Comparison of ENCODE assay signal across 8 mouse cellular contexts in the genomic region with DNA sequence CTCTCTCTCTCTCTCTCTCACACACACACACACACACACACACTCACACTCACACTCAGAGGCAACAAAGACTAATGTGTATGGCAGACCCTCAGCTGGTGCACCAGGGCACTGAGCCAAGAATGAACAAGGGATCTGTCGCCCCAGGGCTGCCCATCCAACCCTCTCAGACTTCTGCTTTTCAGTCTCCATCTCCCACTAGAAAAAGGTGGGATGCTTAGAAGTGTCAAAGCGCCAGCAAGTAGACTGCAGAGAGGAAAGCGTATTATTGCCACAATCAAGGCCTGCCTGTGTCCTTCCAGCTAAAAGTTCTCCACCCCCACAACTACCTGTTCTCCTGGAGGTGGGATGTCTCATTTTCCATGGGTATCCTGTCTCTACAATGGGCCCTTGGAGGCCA. TPM values are rescaled to one million over a fixed set of nuclear protein-coding genes. Genes with fewer than 3 reads are reported as not detected.
DNase-seq lines count a peak whose midpoint lies in the region; ATAC-seq and TF ChIP-seq lines count a peak whose summit lies in the region.
"Had no signal": no experiment of that assay in that cellular context is flagged by ENCODE, and none has a peak within 500 bp of the region (broad histone marks: within the 10 kb centered on the region; RNA-seq: fewer than 3 reads in every experiment).

No protein-coding gene starts in this region.

- TF ChIP-seq POLR2A in myocyte (IDR thresholded peaks at IDR 0.05; ENCODE audit: insufficient read length, low read depth), result no peak

- peaks cover 31% of the 10 kb centered on the region for H3K4me1 ChIP-seq in liver, embryonic 15.5 days (replicated peaks)
- peaks cover 9% of the 10 kb centered on the region; the same call in 1 of the 2 replicates for H3K4me1 ChIP-seq in liver, embryonic 11.5 days (replicated peaks; ENCODE audit: control insufficient read depth, insufficient read depth, low read length)
- peaks cover 17% of the 10 kb centered on the region for H3K4me1 ChIP-seq in brown adipose tissue, adult 24 weeks (ENCODE audit: control insufficient read depth, insufficient read depth, insufficient read length, low read length)
- peaks cover 32 to 40% of the 10 kb centered on the region in 2 experiments for H3K4me1 ChIP-seq in heart, embryonic 14.5 days (ENCODE audit: control insufficient read depth in 2 of 2, insufficient read depth in 2 of 2, low read length in 2 of 2)

- no peak for ATAC-seq in liver, embryonic 15.5 days (ENCODE audit: insufficient read depth)
- no peak for ATAC-seq in liver, embryonic 11.5 days (replicated peaks; ENCODE audit: low FRiP score)
- no peak for ATAC-seq in heart, embryonic 14.5 days (ENCODE audit: insufficient number of reproducible peaks, insufficient read depth, low FRiP score, low read depth)

- no peak overlapping the region for H3K27ac ChIP-seq in liver, embryonic 15.5 days (replicated peaks)
- H3K27ac ChIP-seq in liver, embryonic 11.5 days (ENCODE audit: low read depth, low read length), result no peak overlapping the region
- H3K27ac ChIP-seq in brown adipose tissue, adult 24 weeks (replicated peaks; ENCODE audit: low read depth, low read length), result no peak overlapping the region
- no peak overlapping the region for H3K27ac ChIP-seq in heart, embryonic 14.5 days (replicated peaks in 1 of 2; ENCODE audit: control insufficient read depth in 1 of 2, insufficient read depth in 1 of 2, low read depth in 2 of 2, low read length in 2 of 2)

- H3K4me2 ChIP-seq in liver, embryonic 15.5 days, result peak overlapping the region; percentile 89; the same call in 1 of the 2 replicates
- no peak overlapping the region for H3K4me2 ChIP-seq in liver, embryonic 11.5 days
- peak overlapping the region; percentile 86 for H3K4me2 ChIP-seq in heart, embryonic 14.5 days (ENCODE audit: low read length)
- peak overlapping the region; percentile 92 for H3K4me2 ChIP-seq in myocyte (ENCODE audit: low read depth)

- peaks cover 17% of the 10 kb centered on the region; the same call in 1 of the 2 replicates for H3K27me3 ChIP-seq in liver, embryonic 15.5 days
- no peaks in the 10 kb centered on the region for H3K27me3 ChIP-seq in liver, embryonic 11.5 days (replicated peaks; ENCODE audit: control insufficient read depth, insufficient read depth, low read length)
- no peaks in the 10 kb centered on the region for H3K27me3 ChIP-seq in heart, embryonic 14.5 days (ENCODE audit: control insufficient read depth, insufficient read depth, low read length)
- H3K27me3 ChIP-seq in myocyte (ENCODE audit: control insufficient read depth, insufficient read depth, insufficient read length), result no peaks in the 10 kb centered on the region

- peaks cover 20% of the 10 kb centered on the region for H3K79me2 ChIP-seq in myocyte (ENCODE audit: control insufficient read depth, insufficient read depth)

- no peak overlapping the region for H3K4me3 ChIP-seq in liver, embryonic 15.5 days (replicated peaks)
- no peak overlapping the region for H3K4me3 ChIP-seq in liver, embryonic 11.5 days (ENCODE audit: low read depth, low read length)
- H3K4me3 ChIP-seq in brown adipose tissue, adult 24 weeks (ENCODE audit: insufficient read depth, low read depth, low read length), result peak overlapping the region; percentile 81
- H3K4me3 ChIP-seq in heart, embryonic 14.5 days (ENCODE audit: control insufficient read depth in 1 of 2, insufficient read depth in 1 of 2, low read depth in 1 of 2, low read length in 2 of 2), result peak overlapping the region in 1 of 2 experiments; percentile 86; a peak in 2 of 4 replicates
- H3K4me3 ChIP-seq in myocyte, result peak overlapping the region; percentile 43

- no peaks in the 10 kb centered on the region for H3K36me3 ChIP-seq in liver, embryonic 15.5 days (replicated peaks)
- H3K36me3 ChIP-seq in liver, embryonic 11.5 days (ENCODE audit: control insufficient read depth, insufficient read depth, low read length), result no peaks in the 10 kb centered on the region
- no peaks in the 10 kb centered on the region for H3K36me3 ChIP-seq in heart, embryonic 14.5 days (ENCODE audit: control insufficient read depth, insufficient read depth, low read length)
- H3K36me3 ChIP-seq in myocyte (ENCODE audit: control insufficient read depth, insufficient read depth), result no peaks in the 10 kb centered on the region

- no peak overlapping the region for H3ac ChIP-seq in myocyte (ENCODE audit: control insufficient read depth, insufficient read length)

- no peak for DNase-seq in liver, embryonic 11.5 days (ENCODE audit: low spot score)
- no peak for DNase-seq in layer of hippocampus, postnatal 36 days
- no peak for DNase-seq in urinary bladder, adult 2 months (ENCODE audit: low spot score)
- DNase-seq: thymus, postnatal 4 days had no signal

- H3K9me3 ChIP-seq in liver, embryonic 15.5 days (replicated peaks), result no peaks in the 10 kb centered on the region
- no peaks in the 10 kb centered on the region for H3K9me3 ChIP-seq in liver, embryonic 11.5 days (ENCODE audit: control insufficient read depth, low read length)
- no peaks in the 10 kb centered on the region for H3K9me3 ChIP-seq in heart, embryonic 14.5 days (ENCODE audit: control insufficient read depth, low read length)

- H3K9ac ChIP-seq in liver, embryonic 15.5 days, result no peak overlapping the region
- no peak overlapping the region for H3K9ac ChIP-seq in liver, embryonic 11.5 days (ENCODE audit: low read depth, low read length)
- H3K9ac ChIP-seq in heart, embryonic 14.5 days (ENCODE audit: low read length), result peak overlapping the region; percentile 93

- 58% methylated on average over 3 of the region's 3 CpGs for WGBS in liver, embryonic 15.5 days (ENCODE audit: insufficient replicate concordance)
- 66% methylated on average over 3 of the region's 3 CpGs for WGBS in liver, embryonic 11.5 days
- 74% methylated on average over 3 of the region's 3 CpGs for WGBS in heart, embryonic 14.5 days

TF ChIP-seq in myocyte, 11 proteins besides CTCF, POLR2A, EP300 and RAD21:
- TF ChIP-seq TCF12 (IDR thresholded peaks at IDR 0.05; ENCODE audit: insufficient read depth, poor library complexity, severe bottlenecking) (no peak), POLR2AphosphoS2 (IDR thresholded peaks at IDR 0.05; ENCODE audit: insufficient read length, low read depth) (no peak), SRF (IDR thresholded peaks at IDR 0.05; ENCODE audit: control insufficient read depth, insufficient read length, low read depth) (no peak), E2F4 (IDR thresholded peaks at IDR 0.05; ENCODE audit: insufficient read depth) (no peak), MAX (IDR thresholded peaks at IDR 0.05; ENCODE audit: low read depth) (no peak), MYOD1 (IDR thresholded peaks at IDR 0.05; ENCODE audit: control insufficient read depth in 1 of 3, insufficient read length in 2 of 3, low read depth in 2 of 3) (no peak), USF1 (IDR thresholded peaks at IDR 0.05; ENCODE audit: low read depth) (no peak), MYOG (IDR thresholded peaks at IDR 0.05; ENCODE audit: control insufficient read depth in 1 of 3, insufficient read depth in 1 of 3, insufficient read length in 2 of 3, low read depth in 2 of 3) (no peak), CEBPB (IDR thresholded peaks at IDR 0.05; ENCODE audit: insufficient read depth, poor library complexity, severe bottlenecking) (no peak), TCF3 (IDR thresholded peaks at IDR 0.05; ENCODE audit: insufficient read length, low read depth) (no peak), REST (IDR thresholded peaks at IDR 0.05; ENCODE audit: insufficient read depth, insufficient read length) (no peak)

RNA-seq across cellular contexts. Expression of gene Card19, which starts 1.4 kb away (rescaled TPM):
- polyA plus RNA-seq in liver, embryonic 15.5 days (2015; fragmentation: Nextera tagmentation; extraction: Ambion mirVana), result 15.0 and 16.7 TPM in 2 replicates
- polyA plus RNA-seq in liver, embryonic 11.5 days (2014; fragmentation: Nextera tagmentation; extraction: Ambion mirVana), result 23.1 and 26.2 TPM in 2 replicates
- polyA plus RNA-seq in brown adipose tissue, adult 24 weeks (2012; ENCODE audit: insufficient read depth, insufficient read length, missing spikeins), result 68.4 and 68.7 TPM in 2 replicates
- 114 and 126 TPM in 2 replicates for polyA plus RNA-seq in heart, embryonic 14.5 days (2014; fragmentation: Nextera tagmentation; extraction: Ambion mirVana)
- 180 TPM for polyA plus RNA-seq in myocyte (2012; fragmentation: generic; extraction: Trizol)
- 10 to 100 TPM; 13.9 to 15.0 TPM for total RNA-seq in layer of hippocampus, postnatal 36 days (2021)
- 68.5 and 87.0 TPM in 2 replicates for polyA plus RNA-seq in urinary bladder, adult 2 months (2012; rRNA removed)

RNA-seq across cellular contexts. Expression of gene Ninj1, which starts 27.2 kb away (rescaled TPM):
- 48.7 and 57.1 TPM in 2 replicates for polyA plus RNA-seq in liver, embryonic 15.5 days (2015; fragmentation: Nextera tagmentation; extraction: Ambion mirVana)
- 54.2 and 59.8 TPM in 2 replicates for polyA plus RNA-seq in liver, embryonic 11.5 days (2014; fragmentation: Nextera tagmentation; extraction: Ambion mirVana)
- 57.7 and 90.3 TPM in 2 replicates for polyA plus RNA-seq in brown adipose tissue, adult 24 weeks (2012; ENCODE audit: insufficient read depth, insufficient read length, missing spikeins)
- polyA plus RNA-seq in heart, embryonic 14.5 days (2014; fragmentation: Nextera tagmentation; extraction: Ambion mirVana), result 85.5 and 87.7 TPM in 2 replicates
- 124 TPM for polyA plus RNA-seq in myocyte (2012; fragmentation: generic; extraction: Trizol)
- 10 to 100 TPM; 18.7 to 19.3 TPM for total RNA-seq in layer of hippocampus, postnatal 36 days (2021)
- polyA plus RNA-seq in urinary bladder, adult 2 months (2012; rRNA removed), result 115 and 126 TPM in 2 replicates

RNA-seq across cellular contexts. Expression of gene Susd3, which starts 34.1 kb away (rescaled TPM):
- 1.6 TPM in 2 replicates for polyA plus RNA-seq in liver, embryonic 15.5 days (2015; fragmentation: Nextera tagmentation; extraction: Ambion mirVana)
- 4.4 and 5.2 TPM in 2 replicates for polyA plus RNA-seq in liver, embryonic 11.5 days (2014; fragmentation: Nextera tagmentation; extraction: Ambion mirVana)
- 1.3 TPM in 1 of 2 replicates, not detected in the other for polyA plus RNA-seq in brown adipose tissue, adult 24 weeks (2012; ENCODE audit: insufficient read depth, insufficient read length, missing spikeins)
- polyA plus RNA-seq in heart, embryonic 14.5 days (2014; fragmentation: Nextera tagmentation; extraction: Ambion mirVana), result 1.9 and 2.5 TPM in 2 replicates
- polyA plus RNA-seq in myocyte (2012; fragmentation: generic; extraction: Trizol), result 2.2 TPM
- total RNA-seq in layer of hippocampus, postnatal 36 days (2021), result 1 to 10 TPM; 2.5 to 2.6 TPM
- polyA plus RNA-seq in urinary bladder, adult 2 months (2012; rRNA removed), result 2.6 and 2.8 TPM in 2 replicates

Comparison
In these comparisons a context has a peak if more than half of its experiments do, and no peak if none do; other contexts are left out.
1. H3K4me3 ChIP-seq: peak in brown adipose tissue, adult 24 weeks (single experiment) and myocyte (single experiment); none in liver, embryonic 15.5 days (single experiment) and liver, embryonic 11.5 days (single experiment).